Mouse (Mus musculus): Measurements from ENCODE around the gene Gcfc2.
A peak's percentile ranks its signal among the peaks of the same experiment; 100 is the strongest.

Gcfc2 gene

GRCm38 (mm10) chr6:81975971-81976621 is 52.6 kb downstream of the Gcfc2 start:
- no peak for DNase-seq (ENCODE audit: low read depth, low spot score)

- DNase-seq (ENCODE audit: low read depth, low spot score) = no peak
Measured at GRCm38 (mm10) chr6:81979286-81979685, 55.8 kb downstream of the Gcfc2 start.

GRCm38 (mm10) chr6:81986171-81986570 is 62.7 kb downstream of the Gcfc2 start:
- DNase-seq (ENCODE audit: low read depth, low spot score) = no peak

- DNase-seq (ENCODE audit: low read depth, low spot score) = no peak
Measured at GRCm38 (mm10) chr6:81986599-81986998, 63.1 kb downstream of the Gcfc2 start.

GRCm38 (mm10) chr6:81987010-81987409 is 63.5 kb downstream of the Gcfc2 start:
- peak; percentile 37 for DNase-seq (ENCODE audit: low read depth, low spot score)

- DNase-seq (ENCODE audit: low read depth, low spot score) = no peak
Measured at GRCm38 (mm10) chr6:81987580-81987979, 64.1 kb downstream of the Gcfc2 start.

- DNase-seq (ENCODE audit: low read depth, low spot score) = no peak
Measured at GRCm38 (mm10) chr6:81988341-81988740, 64.9 kb downstream of the Gcfc2 start.

GRCm38 (mm10) chr6:81990049-81990810 is 66.8 kb downstream of the Gcfc2 start:
- DNase-seq (ENCODE audit: low read depth, low spot score) = no peak
